Mouse (Mus musculus) lung, embryonic 14.5 days (tissue): ENCODE measurements at regions not wholly inside any gene's neighbourhood (a gene's known extent, or its start where the extent isn't known, plus 50 kb on each side); places are given as distances from the start of the nearest gene placed in this dataset.

Experiments
- ATAC-seq: fragments of 200-750 bp; cut with Nextera tagmentation; 2 replicates; pipeline ENCODE4 v1.8.0; 2017; ENCODE audit warnings: mild to moderate bottlenecking, moderate TSS enrichment, moderate library complexity; ENCODE audit not compliant: insufficient read depth
- DNase-seq: peaks from one replicate; pipeline ENCODE4 v3.0.0-alpha.2; 2015
- H3K27ac ChIP-seq: fragments of 300-500 bp; sonication (generic); 2 replicates; pipeline ENCODE4 v1.5.1; 2014; ENCODE audit warnings: low read depth, mild to moderate bottlenecking, moderate library complexity
- H3K27me3 ChIP-seq: fragments of 300-500 bp; sonication (generic); 2 replicates; pipeline ENCODE4 v1.6.1; 2014; ENCODE audit warnings: low read length, control low read depth; ENCODE audit not compliant: insufficient read depth
- H3K36me3 ChIP-seq: fragments of 300-500 bp; sonication (generic); 2 replicates; pipeline ENCODE4 v1.6.1; 2014; ENCODE audit warnings: control low read depth; ENCODE audit not compliant: insufficient read depth
- H3K4me1 ChIP-seq: fragments of 300-500 bp; sonication (generic); 2 replicates; pipeline ENCODE4 v1.6.1; 2014; ENCODE audit warnings: antibody characterized with exemption, control low read depth; ENCODE audit not compliant: insufficient read depth
- H3K4me2 ChIP-seq: fragments of 300-500 bp; sonication (generic); 2 replicates; pipeline ENCODE4 v1.6.1; 2014; ENCODE audit warnings: mild to moderate bottlenecking
- H3K4me3 ChIP-seq: fragments of 300-500 bp; sonication (generic); 2 replicates; pipeline ENCODE4 v1.5.1; 2014; ENCODE audit warnings: low read depth, low read length
- H3K9ac ChIP-seq: fragments of 300-500 bp; sonication (generic); 2 replicates; pipeline ENCODE4 v1.6.1; 2014
- H3K9me3 ChIP-seq: fragments of 300-500 bp; sonication (generic); 2 replicates; pipeline ENCODE4 v1.6.1; 2016; ENCODE audit warnings: low read depth, low read length, control low read depth
- CTCF ChIP-seq: IDR thresholded peaks from 2 replicates; pipeline ENCODE4 v1.5.1; 2016; ENCODE audit warnings: antibody characterized with exemption, low read depth
- WGBS: fragments of 180-500 bp; shearing (Covaris S2); extraction: QIAGEN DNeasy Blood & Tissue Kit; methylation state at CpG from one replicate; pipeline ENCODE4 v1.1.7; 2014; 5-methylcytosine and 5-hydroxymethylcytosine counted together

DNA sequence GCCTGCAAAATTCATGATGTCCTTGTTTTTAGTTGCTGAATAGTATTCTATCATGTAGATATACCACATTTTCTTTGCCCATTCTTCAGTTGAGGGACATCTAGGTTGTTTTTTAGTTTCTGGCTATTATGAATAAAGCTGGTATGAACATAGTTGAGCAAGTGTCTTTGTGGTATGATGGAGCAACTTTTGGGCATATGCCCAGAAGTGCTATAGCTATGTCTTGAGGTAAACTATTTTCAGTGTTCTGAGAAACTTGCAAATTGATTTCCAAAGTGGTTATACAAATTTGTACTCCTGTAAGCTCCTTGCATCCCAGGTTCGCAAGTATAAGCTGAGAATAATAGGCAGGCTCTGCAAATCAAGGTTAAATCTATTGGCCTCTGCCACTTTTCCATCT lies 473.8 kb upstream of the Zeb2 start:
- H3K27ac ChIP-seq, result no peak overlapping the region
- no peak for ATAC-seq
- 80% methylated on average over 1 of the region's 1 CpGs for WGBS

GRCm38 (mm10) chr2:45588248-45588647 lies 471.1 kb upstream of the Zeb2 start:
- no peak for TF ChIP-seq CTCF
- H3K4me2 ChIP-seq, result no peak overlapping the region
- ATAC-seq, result no peak

More for the DNA sequence above, 473.8 kb upstream of the Zeb2 start:
- H3K4me1 ChIP-seq, result no peaks in the 10 kb centered on the region
- TF ChIP-seq CTCF, result no peak
- no peak overlapping the region for H3K4me2 ChIP-seq
- no peaks in the 10 kb centered on the region for H3K36me3 ChIP-seq
- no peak for DNase-seq
- H3K9me3 ChIP-seq, result no peaks in the 10 kb centered on the region
- no peak overlapping the region for H3K4me3 ChIP-seq
- H3K27me3 ChIP-seq, result no peaks in the 10 kb centered on the region
- no peak overlapping the region for H3K9ac ChIP-seq

GRCm38 (mm10) chr2:45586588-45587200 lies 469.5 kb upstream of the Zeb2 start:
- Histone ChIP-seq H3K9ac (no peak overlapping the region), H3K4me1 (no peaks in the 10 kb centered on the region), H3K27ac (no peak overlapping the region), H3K36me3 (no peaks in the 10 kb centered on the region), H3K4me3 (no peak overlapping the region), H3K27me3 (no peaks in the 10 kb centered on the region), H3K4me2 (no peak overlapping the region), H3K9me3 (no peaks in the 10 kb centered on the region)
- ATAC-seq (no peak; the same call in 1 of the 2 replicates), DNase-seq (peak; percentile 42)
- 33% methylated on average over 1 of the region's 1 CpGs for WGBS
- TF ChIP-seq CTCF, result no peak

More at GRCm38 (mm10) chr2:45588248-45588647, 471.1 kb upstream of the Zeb2 start:
- DNase-seq, result no peak
- 88% methylated on average over 2 of the region's 2 CpGs for WGBS
- H3K27ac ChIP-seq, result no peak overlapping the region
- no peaks in the 10 kb centered on the region for H3K9me3 ChIP-seq
- no peaks in the 10 kb centered on the region for H3K27me3 ChIP-seq
- H3K9ac ChIP-seq, result no peak overlapping the region
- H3K36me3 ChIP-seq, result no peaks in the 10 kb centered on the region
- no peaks in the 10 kb centered on the region for H3K4me1 ChIP-seq
- H3K4me3 ChIP-seq, result no peak overlapping the region

- peak; percentile 68 for ATAC-seq
These were observed 464.3 kb upstream of the Zeb2 start for GRCm38 (mm10) chr2:45581549-45581925.

DNA sequence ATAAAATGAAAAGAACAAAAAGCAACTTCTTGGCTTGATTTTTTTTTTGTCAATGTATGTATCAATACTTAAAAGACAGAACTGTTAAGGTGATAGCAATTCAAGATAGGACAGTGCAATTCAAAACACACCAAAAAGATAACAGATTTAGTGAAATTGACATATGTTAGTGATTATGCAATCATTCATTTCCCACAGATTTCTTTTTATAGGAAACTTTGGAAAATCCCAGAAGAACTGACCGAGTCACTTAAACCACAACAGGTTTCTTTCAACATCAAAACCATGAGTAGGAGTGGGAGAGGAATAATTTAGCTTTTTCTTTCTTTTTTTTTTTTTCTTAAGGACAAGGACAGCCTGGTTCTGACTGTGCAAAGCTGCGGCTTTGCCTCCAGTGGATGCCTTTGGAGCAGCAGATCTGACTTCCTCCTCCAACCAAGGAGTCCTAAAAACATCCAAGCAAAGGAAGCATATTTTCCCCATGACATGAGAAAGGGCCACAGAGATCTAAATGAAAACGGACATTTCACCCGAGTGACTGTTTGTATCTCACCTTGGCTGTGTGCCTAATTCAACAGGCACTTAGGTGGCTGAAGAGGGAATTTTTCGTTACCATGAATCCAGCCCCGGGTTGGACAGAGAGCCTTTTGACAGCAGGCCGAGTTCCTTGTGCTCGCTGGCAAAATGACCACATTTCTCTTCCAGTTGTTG lies 463.8 kb upstream of the Zeb2 start:
- Histone ChIP-seq H3K4me1 (no peaks in the 10 kb centered on the region; the same call in 1 of the 2 replicates), H3K4me3 (no peak overlapping the region), H3K4me2 (peak overlapping the region; percentile 31; the same call in 1 of the 2 replicates), H3K36me3 (no peaks in the 10 kb centered on the region), H3K27me3 (no peaks in the 10 kb centered on the region), H3K9ac (no peak overlapping the region), H3K9me3 (no peaks in the 10 kb centered on the region), H3K27ac (peak overlapping the region; percentile 89)
- ATAC-seq, result peak; percentile 84
- TF ChIP-seq CTCF, result peak; percentile 29; the same call in 1 of the 2 replicates
- WGBS, result 17% methylated on average over 8 of the region's 8 CpGs
- DNase-seq, result peak; percentile 85

More at GRCm38 (mm10) chr2:45581549-45581925, 464.3 kb upstream of the Zeb2 start:
- H3K9me3 ChIP-seq, result no peaks in the 10 kb centered on the region
- peak overlapping the region; percentile 31; the same call in 1 of the 2 replicates for H3K4me2 ChIP-seq
- no peak for TF ChIP-seq CTCF
- no peak for DNase-seq
- H3K4me1 ChIP-seq, result no peaks in the 10 kb centered on the region; the same call in 1 of the 2 replicates
- no peaks in the 10 kb centered on the region for H3K36me3 ChIP-seq
- no peak overlapping the region for H3K4me3 ChIP-seq
- H3K27me3 ChIP-seq, result no peaks in the 10 kb centered on the region
- no peak overlapping the region for H3K9ac ChIP-seq
- peak overlapping the region; percentile 89 for H3K27ac ChIP-seq
- 39% methylated on average over 4 of the region's 4 CpGs for WGBS

DNA sequence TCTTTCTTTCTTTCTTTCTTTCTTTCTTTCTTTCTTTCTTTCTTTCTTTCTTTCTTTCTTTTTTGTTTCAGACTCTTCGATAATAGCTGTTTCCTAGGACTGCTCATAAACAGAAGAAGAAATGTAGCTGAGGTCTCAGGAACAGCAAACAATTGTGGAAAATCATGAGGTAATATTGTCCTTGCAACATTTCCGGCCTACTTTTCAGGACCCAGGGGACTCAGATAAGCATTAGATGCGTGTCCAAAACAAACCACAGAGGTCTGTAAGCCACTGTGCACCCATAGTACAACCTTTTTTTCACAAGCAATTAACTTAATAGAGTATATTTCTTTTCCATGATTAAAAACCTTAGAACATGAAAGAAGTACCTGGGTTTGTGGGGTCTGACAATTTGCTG lies 455.7 kb upstream of the Zeb2 start:
- Histone ChIP-seq H3K27me3 (no peaks in the 10 kb centered on the region), H3K4me2 (no peak overlapping the region), H3K9me3 (no peaks in the 10 kb centered on the region), H3K4me1 (no peaks in the 10 kb centered on the region), H3K27ac (no peak overlapping the region), H3K4me3 (no peak overlapping the region), H3K36me3 (no peaks in the 10 kb centered on the region), H3K9ac (no peak overlapping the region)
- ATAC-seq (no peak), DNase-seq (no peak)
- TF ChIP-seq CTCF, result no peak
- 84% methylated on average over 3 of the region's 3 CpGs for WGBS

DNA sequence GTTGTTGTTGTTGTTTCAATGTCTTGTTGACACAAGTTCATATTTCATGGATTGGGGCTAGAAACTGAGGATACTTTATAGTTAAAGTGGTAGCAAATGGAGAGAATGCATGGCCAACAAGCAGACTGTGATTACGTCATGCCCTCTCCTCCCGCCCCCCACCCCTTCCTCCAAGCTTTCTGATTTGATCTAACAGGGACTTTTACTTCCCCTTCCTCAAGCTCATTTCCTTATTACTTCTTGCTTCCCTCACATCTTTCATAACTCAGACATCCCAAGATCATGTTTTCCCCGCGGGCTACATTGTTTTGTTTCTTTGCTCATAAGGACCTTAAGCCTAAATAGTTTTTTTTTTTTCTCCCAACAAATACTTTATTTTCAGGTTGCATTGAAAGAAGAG lies 437.5 kb upstream of the Zeb2 start:
- no peak for ATAC-seq
- H3K9me3 ChIP-seq, result no peaks in the 10 kb centered on the region
- H3K27me3 ChIP-seq, result no peaks in the 10 kb centered on the region
- WGBS, result 67% methylated on average over 4 of the region's 4 CpGs
- H3K27ac ChIP-seq, result no peak overlapping the region
- TF ChIP-seq CTCF, result no peak
- no peak overlapping the region for H3K9ac ChIP-seq
- peak; percentile 4 for DNase-seq
- H3K4me1 ChIP-seq, result no peaks in the 10 kb centered on the region
- no peak overlapping the region for H3K4me3 ChIP-seq
- H3K4me2 ChIP-seq, result no peak overlapping the region
- no peaks in the 10 kb centered on the region for H3K36me3 ChIP-seq
